Mouse (Mus musculus) neural tube, embryonic 13.5 days (tissue): ENCODE measurements around the gene Olfr782. TPM values are rescaled to one million over a fixed set of nuclear protein-coding genes. Genes with fewer than 3 reads are reported as not detected.

Source experiments
- polyA plus RNA-seq: library from polyadenylated mRNA; unstranded; fragments of >200 nt; fragmentation: Nextera tagmentation; extraction: Ambion mirVana; gene quantifications from 2 replicates; pipeline ENCODE4 v1.2.1, GENCODE M21; 2015

Gene Olfr782
- polyA plus RNA-seq, 1 experiment from 2014 or later = not detected

Other genes with a start within 250 kb of the Olfr782 start
- not detected in 2 replicates for gene Olfr768, start 249.5 kb upstream of the Olfr782 start, polyA plus RNA-seq
- not detected in 2 replicates for gene Olfr769, start 231.0 kb upstream of the Olfr782 start, polyA plus RNA-seq
- gene Olfr770, start 209.9 kb upstream of the Olfr782 start, polyA plus RNA-seq = not detected in 2 replicates
- not detected in 2 replicates for gene Olfr771, start 184.1 kb upstream of the Olfr782 start, polyA plus RNA-seq
- not detected in 2 replicates for gene Olfr772, start 170.9 kb upstream of the Olfr782 start, polyA plus RNA-seq
- gene Olfr773, start 161.4 kb upstream of the Olfr782 start, polyA plus RNA-seq = not detected in 2 replicates
- gene Olfr774, start 112.6 kb upstream of the Olfr782 start, polyA plus RNA-seq = not detected in 2 replicates
- not detected in 2 replicates for gene Olfr775, start 100.4 kb upstream of the Olfr782 start, polyA plus RNA-seq
- gene Olfr776, start 89.7 kb upstream of the Olfr782 start, polyA plus RNA-seq = not detected in 2 replicates
- gene Olfr777, start 77.4 kb upstream of the Olfr782 start, polyA plus RNA-seq = not detected in 2 replicates
- not detected in 2 replicates for gene Olfr780, start 30.7 kb upstream of the Olfr782 start, polyA plus RNA-seq
- not detected in 2 replicates for gene Olfr781, start 20.0 kb upstream of the Olfr782 start, polyA plus RNA-seq
- 0.08 TPM in 1 of 2 replicates, not detected in the other for gene Olfr784, start 35.2 kb downstream of the Olfr782 start, polyA plus RNA-seq
- not detected in 2 replicates for gene Olfr785, start 56.6 kb downstream of the Olfr782 start, polyA plus RNA-seq
- not detected in 2 replicates for gene Olfr786, start 78.5 kb downstream of the Olfr782 start, polyA plus RNA-seq
- 0.14 TPM in 1 of 2 replicates, not detected in the other for gene Olfr787, start 113.0 kb downstream of the Olfr782 start, polyA plus RNA-seq
- not detected in 2 replicates for gene Olfr788, start 122.1 kb downstream of the Olfr782 start, polyA plus RNA-seq
- not detected in 2 replicates for gene Olfr789, start 135.9 kb downstream of the Olfr782 start, polyA plus RNA-seq
- gene Olfr790, start 149.6 kb downstream of the Olfr782 start, polyA plus RNA-seq = not detected in 2 replicates
- not detected in 2 replicates for gene Olfr791, start 172.9 kb downstream of the Olfr782 start, polyA plus RNA-seq
- not detected in 2 replicates for gene Olfr792, start 190.3 kb downstream of the Olfr782 start, polyA plus RNA-seq
- not detected in 2 replicates for gene Olfr794, start 218.8 kb downstream of the Olfr782 start, polyA plus RNA-seq